Mouse (Mus musculus) myocyte (in vitro differentiated cells): Measurements from ENCODE around the gene Rtp3.

Experiments
- CEBPB ChIP-seq: IDR thresholded peaks from 2 replicates; pipeline ENCODE4 v1.6.1; 2011; ENCODE audit warnings: mild to moderate bottlenecking, moderate library complexity; ENCODE audit not compliant: poor library complexity, insufficient read depth, severe bottlenecking
- E2F4 ChIP-seq: IDR thresholded peaks from one replicate; pipeline ENCODE4 v1.6.1; 2011; ENCODE audit warnings: mild to moderate bottlenecking, control low read depth, moderate library complexity; ENCODE audit not compliant: insufficient read depth
- MAX ChIP-seq: IDR thresholded peaks from one replicate; pipeline ENCODE4 v1.6.1; 2011; ENCODE audit warnings: low read depth, mild to moderate bottlenecking, control low read depth
- MYOD1 ChIP-seq, 3 experiments: IDR thresholded peaks; one replicate each; pipeline ENCODE4 v1.6.1; 2011; ENCODE audit warnings: control low read depth in 2 of 3, low read depth in 2 of 3, mild to moderate bottlenecking in 2 of 3, moderate library complexity in 1 of 3; ENCODE audit not compliant: insufficient read length in 2 of 3, control insufficient read depth in 1 of 3
- MYOG ChIP-seq, 3 experiments: IDR thresholded peaks; one replicate each; pipeline ENCODE4 v1.6.1; 2011; ENCODE audit warnings: control low read depth in 2 of 3, low read depth in 2 of 3, mild to moderate bottlenecking in 2 of 3; ENCODE audit not compliant: insufficient read length in 2 of 3, control insufficient read depth in 1 of 3, insufficient read depth in 1 of 3
- POLR2A ChIP-seq: IDR thresholded peaks from one replicate; pipeline ENCODE4 v1.6.1; 2011; ENCODE audit warnings: low read depth, mild to moderate bottlenecking, control low read depth, moderate library complexity; ENCODE audit not compliant: insufficient read length
- POLR2AphosphoS2 ChIP-seq: IDR thresholded peaks from one replicate; pipeline ENCODE4 v1.6.1; 2011; ENCODE audit warnings: low read depth, control low read depth; ENCODE audit not compliant: insufficient read length
- REST ChIP-seq: IDR thresholded peaks from one replicate; pipeline ENCODE4 v1.6.1; 2011; ENCODE audit warnings: mild to moderate bottlenecking, control low read depth, moderate library complexity; ENCODE audit not compliant: insufficient read depth, insufficient read length
- TCF12 ChIP-seq: IDR thresholded peaks from one replicate; pipeline ENCODE4 v1.6.1; 2011; ENCODE audit warnings: mild to moderate bottlenecking, control low read depth; ENCODE audit not compliant: poor library complexity, insufficient read depth, severe bottlenecking
- TCF3 ChIP-seq: IDR thresholded peaks from one replicate; pipeline ENCODE4 v1.6.1; 2011; ENCODE audit warnings: low read depth, control low read depth; ENCODE audit not compliant: insufficient read length
- USF1 ChIP-seq: IDR thresholded peaks from one replicate; pipeline ENCODE4 v1.6.1; 2011; ENCODE audit warnings: low read depth, mild to moderate bottlenecking, control low read depth, moderate library complexity

DNA sequence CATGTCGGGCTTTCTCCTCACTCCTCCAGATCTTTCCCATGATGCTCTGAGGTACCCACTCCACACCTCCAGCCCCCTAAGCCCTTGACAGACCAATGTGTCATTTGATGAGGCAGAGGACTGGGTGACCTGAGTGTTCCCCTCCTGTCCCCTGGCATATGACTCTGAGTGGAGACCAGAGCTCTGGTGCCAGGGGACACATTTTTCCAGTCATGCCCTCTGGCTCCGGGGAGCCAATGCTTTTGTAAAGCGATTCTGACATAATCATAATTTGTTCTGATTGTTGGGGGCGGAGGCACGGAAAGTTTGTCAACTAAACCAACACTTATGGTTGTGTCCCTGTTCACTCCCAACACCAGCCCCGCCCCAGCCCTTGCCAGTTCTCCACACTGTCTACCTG lies 34.4 kb downstream of the Rtp3 start:
- no peak for TF ChIP-seq POLR2A
- no peak for TF ChIP-seq POLR2AphosphoS2
- no peak for TF ChIP-seq USF1
- no peak for TF ChIP-seq CEBPB
- TF ChIP-seq TCF12 = no peak
- TF ChIP-seq E2F4 = no peak
- no peak for TF ChIP-seq MAX
- TF ChIP-seq MYOG (IDR thresholded peaks at IDR 0.05; ENCODE audit: control insufficient read depth in 1 of 3, insufficient read depth in 1 of 3, insufficient read length in 2 of 3, low read depth in 2 of 3) = no peak
- no peak for TF ChIP-seq TCF3
- TF ChIP-seq MYOD1 (IDR thresholded peaks at IDR 0.05; ENCODE audit: control insufficient read depth in 1 of 3, insufficient read length in 2 of 3, low read depth in 2 of 3) = no peak
- TF ChIP-seq REST = no peak
